In genomic region chr10:7178571-7178970, GRCm38 (mm10) we compare ENCODE assay signal across 25 mouse cellular contexts. TPM values are rescaled to one million over a fixed set of nuclear protein-coding genes. Genes with fewer than 3 reads are reported as not detected.
DNase-seq lines count a peak whose midpoint lies in the region; ATAC-seq and TF ChIP-seq lines count a peak whose summit lies in the region.
"Had no signal": no experiment of that assay in that cellular context is flagged by ENCODE, and none has a peak within 500 bp of the region (broad histone marks: within the 10 kb centered on the region; RNA-seq: fewer than 3 reads in every experiment).

No protein-coding gene starts in this region.

- ATAC-seq in activated CD4-positive, CD25-positive, alpha-beta regulatory T cell, adult 4 months, result peak; percentile 63
- ATAC-seq in megakaryocyte-erythroid progenitor cell, adult 5-6 weeks (replicated peaks; ENCODE audit: low FRiP score, low TSS enrichment, poor library complexity, severe bottlenecking), result peak; percentile 39
- ATAC-seq: forebrain, embryonic 14.5 days; intestine, postnatal 0 days; liver, postnatal 0 days; midbrain, embryonic 13.5 days had no signal

- no peak for TF ChIP-seq CTCF in cerebellum, adult 2 months (IDR thresholded peaks at IDR 0.05; ENCODE audit: borderline replicate concordance, insufficient read depth, low read depth, low read length)

- no peak for DNase-seq in cerebellum, adult 2 months
- DNase-seq in cerebellum, postnatal 14 days, result no peak
- DNase-seq in ovary, postnatal 14 days (ENCODE audit: low spot score), result no peak
- no peak for DNase-seq in kidney, adult 11 months
- no peak for DNase-seq in cerebellum, adult 9-10 months
- DNase-seq: adrenal gland, adult 8-10 months; cerebellum, adult 11 months; cerebellum, postnatal 10 days; gastrocnemius, postnatal 14 days; heart, postnatal 14 days; kidney, postnatal 14 days; layer of hippocampus, adult 9-11 months; liver, postnatal 0 days; lung, postnatal 36 days; right cerebral cortex, postnatal 25 days; thymus, postnatal 14 days had no signal

- peaks cover 60% of the 10 kb centered on the region for H3K4me1 ChIP-seq in cerebellum, adult 2 months (ENCODE audit: control insufficient read depth, insufficient read depth, low read length)

- H3K27me3 ChIP-seq in cerebellum, adult 2 months (ENCODE audit: control insufficient read depth, insufficient read depth, low read length), result no peaks in the 10 kb centered on the region
- H3K27me3 ChIP-seq: hindbrain, embryonic 15.5 days; megakaryocyte, embryonic 14.5 days; midbrain, embryonic 13.5 days; stomach, embryonic 15.5 days had no signal

- H3K4me3 ChIP-seq in cerebellum, adult 2 months (replicated peaks; ENCODE audit: insufficient read depth, low read depth, low read length), result no peak overlapping the region
- H3K4me3 ChIP-seq: hindbrain, embryonic 10.5 days; hindbrain, embryonic 15.5 days; midbrain, embryonic 13.5 days; stomach, embryonic 15.5 days had no signal

- H3K27ac ChIP-seq in cerebellum, adult 2 months (ENCODE audit: insufficient read depth, low read length), result 0 out of 2 replicates have a peak overlapping the region, but pooled peaks have one; percentile 15
- H3K27ac ChIP-seq: hindbrain, embryonic 10.5 days; hindbrain, embryonic 15.5 days; midbrain, embryonic 13.5 days; stomach, embryonic 15.5 days had no signal

- 40% methylated on average over 10 of the region's 10 CpGs for WGBS in cerebellum, adult 2 months

- no peak for TF ChIP-seq POLR2A in cerebellum, adult 2 months (IDR thresholded peaks at IDR 0.05; ENCODE audit: borderline replicate concordance, insufficient read depth, low read length)

RNA-seq across cellular contexts. Expression of gene Cnksr3, which starts 33.5 kb away (rescaled TPM):
- polyA plus RNA-seq in cerebellum, adult 2 months (2012; rRNA removed), result 35.9 and 43.3 TPM in 2 replicates
- polyA plus RNA-seq in activated CD4-positive, CD25-positive, alpha-beta regulatory T cell, adult 4 months (2017; shearing (Covaris generic)), result 1 to 10 TPM; 3.2 to 3.6 TPM
- total RNA-seq in megakaryocyte-erythroid progenitor cell, adult 5-6 weeks (2014; fragmentation: Nextera tagmentation), result 9.3 and 9.6 TPM in 2 replicates
- total RNA-seq in megakaryocyte-erythroid progenitor cell, adult 5-6 weeks (2017), result 6.7 and 7.1 TPM in 2 replicates
